In the genomic region with DNA sequence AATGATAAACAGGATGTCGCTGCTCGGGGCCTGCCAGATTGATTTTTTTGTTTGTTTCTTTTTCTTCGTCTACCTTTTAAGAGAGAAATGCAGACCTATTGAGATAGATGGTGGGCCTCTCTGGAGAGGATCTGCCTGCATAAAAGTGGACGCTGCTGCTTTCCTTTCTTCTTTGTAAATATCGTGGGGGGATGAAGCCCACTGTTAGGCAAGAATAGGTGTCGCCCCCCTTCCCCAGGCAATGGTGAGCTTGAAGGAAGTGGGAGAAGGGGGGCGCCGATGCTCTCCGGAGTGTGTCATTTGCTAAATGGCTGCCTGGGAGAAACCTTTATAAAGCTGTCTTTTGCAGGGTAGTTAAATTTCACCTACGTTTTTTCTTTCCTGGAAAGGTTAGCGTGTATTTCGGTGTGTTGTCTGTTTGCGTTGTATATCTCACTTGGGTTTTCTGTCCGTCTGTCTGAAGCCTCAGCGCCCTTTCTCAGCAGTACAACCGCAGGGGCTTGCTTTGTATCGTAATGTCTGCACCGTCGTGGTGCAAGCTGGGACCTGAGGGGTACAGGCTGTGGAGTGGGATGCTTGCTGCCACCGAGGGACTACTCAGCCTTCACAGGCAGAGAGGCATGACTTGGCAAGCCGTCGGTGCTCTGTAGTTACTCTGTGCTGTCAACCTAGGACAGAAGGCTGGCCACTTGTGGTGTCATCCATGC, we compare ENCODE assay signal across 1 mouse cellular context.
TF ChIP-seq lines count a peak whose summit lies in the region.

No protein-coding gene starts in this region.

TF ChIP-seq in CH12.LX, 34 proteins besides CTCF, POLR2A, EP300 and RAD21:
- TF ChIP-seq SIN3A (IDR thresholded peaks at IDR 0.05; ENCODE audit: low read length) (peak; percentile 55; the same call in 1 of the 2 replicates), IRF4 (IDR thresholded peaks at IDR 0.05; ENCODE audit: low read depth, low read length) (no peak), ZC3H11A (IDR thresholded peaks at IDR 0.05; ENCODE audit: low read depth, low read length) (no peak), RCOR1 (conservative IDR thresholded peaks at IDR 0.05; ENCODE audit: low read depth, low read length) (no peak), NRF1 (IDR thresholded peaks at IDR 0.05; ENCODE audit: low read depth, low read length) (0 out of 2 replicates have a peak, but pooled peaks have one; percentile 9), USF2 (conservative IDR thresholded peaks at IDR 0.05; ENCODE audit: low read depth, low read length) (no peak), BHLHE40 (IDR thresholded peaks at IDR 0.05; ENCODE audit: low read depth, low read length) (no peak), PAX5 (IDR thresholded peaks at IDR 0.05; ENCODE audit: low read length) (no peak), MAZ (IDR thresholded peaks at IDR 0.05; ENCODE audit: low read depth, low read length) (no peak), MYC (IDR thresholded peaks at IDR 0.05; ENCODE audit: low read depth, low read length) (peak; percentile 58), POLR2AphosphoS2 (IDR thresholded peaks at IDR 0.05; ENCODE audit: low read depth, low read length) (no peak), MEF2A (IDR thresholded peaks at IDR 0.05; ENCODE audit: borderline replicate concordance, low read depth, low read length) (no peak), CHD1 (IDR thresholded peaks at IDR 0.05; ENCODE audit: low read depth, low read length) (no peak), CHD2 (IDR thresholded peaks at IDR 0.05; ENCODE audit: low read length) (no peak), NELFE (IDR thresholded peaks at IDR 0.05; ENCODE audit: low read depth, low read length) (no peak), MXI1 (IDR thresholded peaks at IDR 0.05; ENCODE audit: low read depth, low read length) (peak; percentile 74; the same call in 1 of the 2 replicates), MAX (IDR thresholded peaks at IDR 0.05; ENCODE audit: low read length) (peak; percentile 49; the same call in 1 of the 2 replicates), MAFK (IDR thresholded peaks at IDR 0.05; ENCODE audit: insufficient replicate concordance, low read length) (no peak), TBP (conservative IDR thresholded peaks at IDR 0.05; ENCODE audit: low read depth, low read length) (no peak), USF1 (IDR thresholded peaks at IDR 0.05; ENCODE audit: low read depth, low read length) (no peak), JUN (IDR thresholded peaks at IDR 0.05; ENCODE audit: insufficient read depth, low read depth, low read length) (no peak), ETS1 (conservative IDR thresholded peaks at IDR 0.05; ENCODE audit: low read depth, low read length) (no peak; the same call in 1 of the 2 replicates), SMC3 (IDR thresholded peaks at IDR 0.05; ENCODE audit: low read depth, low read length) (no peak), KAT2A (IDR thresholded peaks at IDR 0.05; ENCODE audit: insufficient replicate concordance, low read length) (no peak), ZNF384 (IDR thresholded peaks at IDR 0.05; ENCODE audit: low read depth, low read length) (no peak), GABPA (IDR thresholded peaks at IDR 0.05; ENCODE audit: insufficient replicate concordance, low read depth, low read length) (no peak), HCFC1 (IDR thresholded peaks at IDR 0.05; ENCODE audit: low read depth, low read length) (no peak), ELF1 (IDR thresholded peaks at IDR 0.05; ENCODE audit: low read depth, low read length) (no peak), UBTF (IDR thresholded peaks at IDR 0.05; ENCODE audit: low read depth, low read length) (0 out of 2 replicates have a peak, but pooled peaks have one; percentile 27), ZMIZ1 (IDR thresholded peaks at IDR 0.05; ENCODE audit: low read depth, low read length) (0 out of 2 replicates have a peak, but pooled peaks have one; percentile 19), TCF12 (IDR thresholded peaks at IDR 0.05; ENCODE audit: low read depth, low read length) (peak; percentile 26; the same call in 1 of the 2 replicates), ZKSCAN1 (IDR thresholded peaks at IDR 0.05; ENCODE audit: borderline replicate concordance, low read depth, low read length) (no peak), JUND (conservative IDR thresholded peaks at IDR 0.05; ENCODE audit: low read depth, low read length) (no peak), E2F4 (IDR thresholded peaks at IDR 0.05; ENCODE audit: insufficient replicate concordance, low read depth, low read length) (no peak)
